Mouse (Mus musculus) myocyte (in vitro differentiated cells): Measurements from ENCODE around the gene Tbx20.

Experiments
- CEBPB ChIP-seq: IDR thresholded peaks from 2 replicates; pipeline ENCODE4 v1.6.1; 2011; ENCODE audit warnings: mild to moderate bottlenecking, moderate library complexity; ENCODE audit not compliant: poor library complexity, insufficient read depth, severe bottlenecking
- MAX ChIP-seq: IDR thresholded peaks from one replicate; pipeline ENCODE4 v1.6.1; 2011; ENCODE audit warnings: low read depth, mild to moderate bottlenecking, control low read depth
- MYOG ChIP-seq, 3 experiments: IDR thresholded peaks; one replicate each; pipeline ENCODE4 v1.6.1; 2011; ENCODE audit warnings: control low read depth in 2 of 3, low read depth in 2 of 3, mild to moderate bottlenecking in 2 of 3; ENCODE audit not compliant: insufficient read length in 2 of 3, control insufficient read depth in 1 of 3, insufficient read depth in 1 of 3
- POLR2A ChIP-seq: IDR thresholded peaks from one replicate; pipeline ENCODE4 v1.6.1; 2011; ENCODE audit warnings: low read depth, mild to moderate bottlenecking, control low read depth, moderate library complexity; ENCODE audit not compliant: insufficient read length
- TCF12 ChIP-seq: IDR thresholded peaks from one replicate; pipeline ENCODE4 v1.6.1; 2011; ENCODE audit warnings: mild to moderate bottlenecking, control low read depth; ENCODE audit not compliant: poor library complexity, insufficient read depth, severe bottlenecking
- USF1 ChIP-seq: IDR thresholded peaks from one replicate; pipeline ENCODE4 v1.6.1; 2011; ENCODE audit warnings: low read depth, mild to moderate bottlenecking, control low read depth, moderate library complexity

GRCm38 (mm10) chr9:24760461-24760860, 13.6 kb downstream of the Tbx20 start:
- TF ChIP-seq CEBPB (no peak), POLR2A (no peak), MAX (no peak), TCF12 (no peak), MYOG (IDR thresholded peaks at IDR 0.05; ENCODE audit: control insufficient read depth in 1 of 3, insufficient read depth in 1 of 3, insufficient read length in 2 of 3, low read depth in 2 of 3) (no peak), USF1 (no peak)
